Mouse (Mus musculus) neural tube, embryonic 11.5 days (tissue): ENCODE results near the gene Gna15. TPM values are rescaled to one million over a fixed set of nuclear protein-coding genes. Genes with fewer than 3 reads are reported as not detected.

Experiments
- ATAC-seq: fragments of 200-750 bp; cut with Nextera tagmentation; 2 replicates; pipeline ENCODE4 v1.8.0; 2017; ENCODE audit warnings: moderate number of reproducible peaks, mild to moderate bottlenecking, moderate TSS enrichment, moderate library complexity; ENCODE audit not compliant: insufficient read depth, low FRiP score, low TSS enrichment
- DNase-seq: peaks from one replicate; pipeline ENCODE4 v3.0.0-alpha.2; 2015; ENCODE audit warnings: low spot score
- H3K27ac ChIP-seq: fragments of 300-500 bp; sonication (generic); 2 replicates; pipeline ENCODE4 v1.5.1; 2014; ENCODE audit warnings: low read depth, mild to moderate bottlenecking, low read length
- H3K27me3 ChIP-seq: fragments of 300-500 bp; sonication (generic); 2 replicates; pipeline ENCODE4 v1.6.1; 2014; ENCODE audit warnings: mild to moderate bottlenecking, low read length, mixed read lengths; ENCODE audit not compliant: control insufficient read depth, insufficient read depth
- H3K36me3 ChIP-seq: fragments of 300-500 bp; sonication (generic); 2 replicates; pipeline ENCODE4 v1.6.1; 2014; ENCODE audit warnings: mild to moderate bottlenecking, low read length, moderate library complexity, mixed read lengths; ENCODE audit not compliant: control insufficient read depth, insufficient read depth
- H3K4me1 ChIP-seq: fragments of 300-500 bp; sonication (generic); 2 replicates; pipeline ENCODE4 v1.6.1; 2014; ENCODE audit warnings: low read length, mixed read lengths; ENCODE audit not compliant: control insufficient read depth, insufficient read depth
- H3K4me2 ChIP-seq: fragments of 300-500 bp; sonication (generic); 2 replicates; pipeline ENCODE4 v1.6.1; 2014; ENCODE audit warnings: low read depth, mild to moderate bottlenecking, moderate library complexity
- H3K4me3 ChIP-seq: fragments of 300-500 bp; sonication (generic); 2 replicates; pipeline ENCODE4 v1.5.1; 2014; ENCODE audit warnings: low read depth, low read length
- H3K9ac ChIP-seq: fragments of 300-500 bp; sonication (generic); 2 replicates; pipeline ENCODE4 v1.6.1; 2014; ENCODE audit warnings: mild to moderate bottlenecking, low read length
- H3K9me3 ChIP-seq: fragments of 300-500 bp; sonication (generic); 2 replicates; pipeline ENCODE4 v1.6.1; 2016; ENCODE audit warnings: low read length; ENCODE audit not compliant: control insufficient read depth
- WGBS: fragments of 180-500 bp; shearing (Covaris S2); extraction: QIAGEN DNeasy Blood & Tissue Kit; methylation state at CpG from one replicate; pipeline ENCODE4 v1.1.7; 2014; 5-methylcytosine and 5-hydroxymethylcytosine counted together
- polyA plus RNA-seq: library from polyadenylated mRNA; unstranded; fragments of >200 nt; fragmentation: Nextera tagmentation; extraction: Ambion mirVana; gene quantifications from 2 replicates; pipeline ENCODE4 v1.2.1, GENCODE M21; 2014

Gna15 gene
- polyA plus RNA-seq, 1 experiment from 2014 or later: 0.41 TPM

DNA sequence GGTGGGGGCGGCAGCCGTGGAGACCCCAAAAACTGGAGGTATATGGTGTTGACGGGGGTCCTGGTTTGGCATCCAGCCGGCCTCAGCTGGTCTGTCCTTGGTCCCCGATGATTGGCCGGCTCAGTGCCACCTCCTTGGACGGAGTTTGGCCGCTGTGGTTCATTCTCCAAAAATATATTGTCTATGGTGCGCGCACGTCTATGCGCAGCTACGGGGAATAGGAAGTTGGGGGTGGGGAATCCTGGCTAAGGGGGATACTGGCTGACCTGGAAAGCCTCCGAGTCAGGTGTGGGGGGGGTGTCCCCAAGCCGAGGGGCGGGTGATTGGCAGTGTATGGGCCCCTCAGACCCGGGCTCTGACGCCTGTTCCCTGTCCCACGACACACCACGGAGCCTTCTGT lies 63.6 kb downstream of the Gna15 start:
- Histone ChIP-seq H3K4me3 (no peak overlapping the region), H3K4me1 (0 out of 2 replicates have a peak, but pooled peaks cover 10% of the 10 kb centered on the region), H3K4me2 (no peak overlapping the region), H3K9me3 (no peaks in the 10 kb centered on the region), H3K36me3 (no peaks in the 10 kb centered on the region), H3K27ac (no peak overlapping the region), H3K27me3 (peaks cover 75% of the 10 kb centered on the region), H3K9ac (no peak overlapping the region)
- ATAC-seq (no peak), DNase-seq (no peak)
- 33% methylated on average over 20 of the region's 20 CpGs for WGBS

DNA sequence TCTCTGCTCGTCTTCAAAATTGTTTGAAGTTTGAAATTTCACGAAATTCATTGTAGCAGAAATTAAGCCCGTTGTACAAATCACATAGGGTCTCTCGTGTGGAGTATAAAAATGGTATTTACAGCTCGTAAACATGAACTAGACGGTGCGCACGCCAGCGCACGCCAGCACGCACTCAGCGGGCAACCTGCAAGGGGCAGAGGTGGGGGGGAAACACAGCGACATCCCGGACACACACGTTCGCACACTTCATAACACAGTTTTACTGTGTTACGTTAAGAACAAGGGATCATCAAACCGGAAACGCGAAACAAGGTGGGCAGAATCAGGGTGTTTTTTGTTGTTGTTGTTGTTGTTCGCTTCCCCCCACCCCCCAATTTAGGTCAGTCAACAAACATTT lies 64.6 kb downstream of the Gna15 start:
- H3K36me3 ChIP-seq: no peaks in the 10 kb centered on the region
- DNase-seq (no peak), ATAC-seq (no peak)
- H3K9ac ChIP-seq: no peak overlapping the region
- no peak overlapping the region for H3K4me3 ChIP-seq
- 0 out of 2 replicates have a peak, but pooled peaks cover 5% of the 10 kb centered on the region for H3K4me1 ChIP-seq
- no peak overlapping the region for H3K4me2 ChIP-seq
- H3K27ac ChIP-seq: no peak overlapping the region
- peaks cover 78% of the 10 kb centered on the region for H3K27me3 ChIP-seq
- 70% methylated on average over 21 of the region's 21 CpGs for WGBS
- no peaks in the 10 kb centered on the region for H3K9me3 ChIP-seq

DNA sequence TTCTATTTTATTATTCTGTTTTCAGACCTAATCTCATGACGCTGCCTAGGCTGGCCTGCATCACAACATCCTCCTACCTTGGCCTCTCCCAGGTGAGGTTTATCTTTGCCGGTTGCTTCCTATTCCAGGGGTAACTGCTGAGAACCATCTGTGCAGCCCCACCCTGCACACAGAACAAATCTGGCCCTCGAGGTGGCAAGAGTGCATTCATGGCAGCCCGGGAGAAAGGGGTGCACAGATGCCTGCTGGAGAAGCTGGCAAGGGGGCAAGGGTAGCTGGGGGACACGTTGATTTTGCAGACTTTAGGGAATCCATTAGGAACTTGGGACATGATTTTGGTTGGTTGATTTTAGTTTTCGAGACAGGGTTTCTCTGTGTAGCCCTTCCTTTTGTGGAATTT lies 65.8 kb downstream of the Gna15 start:
- H3K4me1 ChIP-seq: no peaks in the 10 kb centered on the region
- DNase-seq (no peak), ATAC-seq (no peak)
- H3K27ac ChIP-seq: no peak overlapping the region
- H3K36me3 ChIP-seq: no peaks in the 10 kb centered on the region
- H3K9me3 ChIP-seq: no peaks in the 10 kb centered on the region
- 86% methylated on average over 6 of the region's 6 CpGs for WGBS
- no peak overlapping the region for H3K4me2 ChIP-seq
- peaks cover 76% of the 10 kb centered on the region for H3K27me3 ChIP-seq
- H3K9ac ChIP-seq: no peak overlapping the region
- no peak overlapping the region for H3K4me3 ChIP-seq

DNA sequence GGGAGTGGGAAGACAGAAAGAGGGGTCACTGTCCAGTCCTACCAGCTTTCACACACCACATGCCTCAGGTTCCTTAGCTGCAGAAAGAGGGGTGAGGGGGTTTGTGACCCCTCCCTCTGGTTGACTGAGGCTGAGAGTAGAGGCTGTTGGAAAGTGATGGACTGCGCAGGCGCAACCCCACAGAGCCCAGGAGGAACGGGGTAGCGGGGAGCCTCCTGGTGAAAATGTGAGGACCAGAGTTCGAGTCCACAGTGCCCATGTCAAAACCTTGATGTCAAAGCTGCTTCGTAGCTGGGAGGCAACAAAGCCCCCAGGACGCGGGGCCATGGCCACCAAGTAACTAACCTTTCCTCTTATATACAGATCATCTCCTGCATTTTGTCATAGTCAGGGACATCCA lies 66.4 kb downstream of the Gna15 start:
- no peak overlapping the region for H3K4me3 ChIP-seq
- no peaks in the 10 kb centered on the region for H3K36me3 ChIP-seq
- no peak overlapping the region for H3K9ac ChIP-seq
- H3K27ac ChIP-seq: no peak overlapping the region
- no peaks in the 10 kb centered on the region for H3K9me3 ChIP-seq
- no peak overlapping the region for H3K4me2 ChIP-seq
- H3K27me3 ChIP-seq: peaks cover 76% of the 10 kb centered on the region
- 91% methylated on average over 8 of the region's 8 CpGs for WGBS
- no peak for ATAC-seq
- no peak for DNase-seq
- H3K4me1 ChIP-seq: no peaks in the 10 kb centered on the region

- Histone ChIP-seq H3K9ac (no peak overlapping the region), H3K4me1 (no peaks in the 10 kb centered on the region), H3K9me3 (no peaks in the 10 kb centered on the region), H3K4me2 (no peak overlapping the region), H3K27me3 (peaks cover 76% of the 10 kb centered on the region), H3K36me3 (no peaks in the 10 kb centered on the region), H3K4me3 (no peak overlapping the region), H3K27ac (no peak overlapping the region)
- DNase-seq (no peak), ATAC-seq (no peak)
- 40% methylated on average over 12 of the region's 12 CpGs for WGBS
Measured at GRCm38 (mm10) chr10:81456983-81457563, 67.0 kb downstream of the Gna15 start.

- DNase-seq (no peak), ATAC-seq (no peak)
- Histone ChIP-seq H3K27me3 (peaks cover 75% of the 10 kb centered on the region), H3K9me3 (no peaks in the 10 kb centered on the region), H3K9ac (no peak within 1 kb of the TSS), H3K4me3 (no peak within 1 kb of the TSS), H3K36me3 (no peaks in the 10 kb centered on the region), H3K4me2 (no peak within 1 kb of the TSS), H3K27ac (no peak within 1 kb of the TSS), H3K4me1 (no peaks in the 10 kb centered on the region)
- 60% methylated on average over 28 of the region's 28 CpGs for WGBS
Measured at GRCm38 (mm10) chr10:81455181-81455895, 68.7 kb downstream of the Gna15 start, which contains the start of gene Nfic. Gene Nfic, minus strand, starts transcription at chr10:81455635.

GRCm38 (mm10) chr10:81454106-81454505 lies 69.9 kb downstream of the Gna15 start:
- Histone ChIP-seq H3K36me3 (no peaks in the 10 kb centered on the region), H3K4me3 (no peak overlapping the region), H3K9ac (no peak overlapping the region), H3K27me3 (peaks cover 63% of the 10 kb centered on the region), H3K4me2 (no peak overlapping the region), H3K9me3 (no peaks in the 10 kb centered on the region), H3K4me1 (no peaks in the 10 kb centered on the region), H3K27ac (no peak overlapping the region)
- DNase-seq (no peak), ATAC-seq (no peak)
- 70% methylated on average over 2 of the region's 2 CpGs for WGBS

GRCm38 (mm10) chr10:81452947-81453288 lies 71.1 kb downstream of the Gna15 start:
- no peak for DNase-seq
- ATAC-seq: no peak
- no peak overlapping the region for H3K9ac ChIP-seq
- no peaks in the 10 kb centered on the region for H3K36me3 ChIP-seq
- no peaks in the 10 kb centered on the region for H3K4me1 ChIP-seq
- no peaks in the 10 kb centered on the region for H3K9me3 ChIP-seq
- H3K4me2 ChIP-seq: no peak overlapping the region
- no peak overlapping the region for H3K27ac ChIP-seq
- peaks cover 59% of the 10 kb centered on the region for H3K27me3 ChIP-seq
- 3% methylated on average over 14 of the region's 14 CpGs for WGBS
- H3K4me3 ChIP-seq: no peak overlapping the region
